ENCODE assay signal across 11 mouse cellular contexts in the genomic region with DNA sequence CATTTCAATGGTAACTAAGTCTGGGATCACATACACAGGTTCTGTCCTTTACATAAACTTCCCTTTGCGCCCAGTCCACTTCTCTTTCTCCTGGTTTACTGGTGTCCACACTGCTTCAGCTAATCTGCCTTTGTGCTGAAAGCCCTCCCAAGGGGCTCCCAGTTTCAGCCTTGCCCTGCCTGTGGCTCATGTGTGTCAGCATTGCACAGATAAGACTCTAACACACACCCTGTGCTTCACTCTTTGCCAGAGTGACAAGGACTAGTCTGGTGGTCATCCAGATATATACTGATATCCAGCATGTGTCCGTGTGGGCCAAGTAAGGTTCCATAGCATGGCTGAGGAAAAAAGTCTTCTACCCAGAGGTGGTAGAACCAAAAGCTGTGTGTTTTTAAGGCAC. TPM values are rescaled to one million over a fixed set of nuclear protein-coding genes. Genes with fewer than 3 reads are reported as not detected.
DNase-seq lines count a peak whose midpoint lies in the region; ATAC-seq lines count a peak whose summit lies in the region.
"Had no signal": no experiment of that assay in that cellular context is flagged by ENCODE, and none has a peak within 500 bp of the region (broad histone marks: within the 10 kb centered on the region; RNA-seq: fewer than 3 reads in every experiment).

No protein-coding gene starts in this region.

- H3K36me3 ChIP-seq in heart, embryonic 10.5 days = no peaks in the 10 kb centered on the region
- no peaks in the 10 kb centered on the region for H3K36me3 ChIP-seq in liver, embryonic 12.5 days
- H3K36me3 ChIP-seq: limb, embryonic 13.5 days had no signal

- no peak overlapping the region for H3K4me3 ChIP-seq in heart, embryonic 10.5 days
- no peak overlapping the region for H3K4me3 ChIP-seq in liver, embryonic 12.5 days
- H3K4me3 ChIP-seq: limb, embryonic 13.5 days had no signal

- peak; percentile 88 for ATAC-seq in liver, embryonic 12.5 days

- DNase-seq in heart, embryonic 10.5 days (ENCODE audit: low spot score) = peak; percentile 80
- DNase-seq in heart, adult 9 months (ENCODE audit: low spot score in 2 of 2) = no peak
- peak; percentile 23 for DNase-seq in thymus, postnatal 0 days (ENCODE audit: low spot score)
- DNase-seq in thymus, adult 18-20 months = no peak
- DNase-seq in yolk sac, embryonic 10.5 days (ENCODE audit: low spot score) = peak; percentile 12
- DNase-seq in right cerebral cortex, postnatal 25 days = no peak
- DNase-seq in frontal cortex, postnatal 14 days (ENCODE audit: low spot score in 2 of 2) = no peak

- H3K27ac ChIP-seq in heart, embryonic 10.5 days = peak overlapping the region; percentile 89
- H3K27ac ChIP-seq in liver, embryonic 12.5 days = peak overlapping the region; percentile 83

- WGBS in heart, embryonic 10.5 days = 29% methylated on average over 2 of the region's 2 CpGs
- 16% methylated on average over 2 of the region's 2 CpGs for WGBS in liver, embryonic 12.5 days (ENCODE audit: insufficient replicate concordance)

- no peaks in the 10 kb centered on the region for H3K9me3 ChIP-seq in heart, embryonic 10.5 days
- no peaks in the 10 kb centered on the region for H3K9me3 ChIP-seq in liver, embryonic 12.5 days (replicated peaks)
- H3K9me3 ChIP-seq: limb, embryonic 13.5 days had no signal

- peak overlapping the region; percentile 29; the same call in 1 of the 2 replicates for H3K9ac ChIP-seq in liver, embryonic 12.5 days
- H3K9ac ChIP-seq: limb, embryonic 13.5 days had no signal

- peaks cover 42% of the 10 kb centered on the region for H3K4me1 ChIP-seq in heart, embryonic 10.5 days
- H3K4me1 ChIP-seq in liver, embryonic 12.5 days = peaks cover 42% of the 10 kb centered on the region

- no peaks in the 10 kb centered on the region for H3K27me3 ChIP-seq in heart, embryonic 10.5 days (ENCODE audit: insufficient read depth, poor library complexity, severe bottlenecking)
- H3K27me3 ChIP-seq in liver, embryonic 12.5 days (replicated peaks) = no peaks in the 10 kb centered on the region
- H3K27me3 ChIP-seq: CH12.LX; limb, embryonic 13.5 days had no signal

- H3K4me2 ChIP-seq in liver, embryonic 12.5 days = peak overlapping the region; percentile 61
- H3K4me2 ChIP-seq: limb, embryonic 13.5 days had no signal

RNA-seq across cellular contexts. Expression of a gene that starts 14.7 kb away (rescaled TPM):
- 0.73 and 1.4 TPM in 2 replicates for polyA plus RNA-seq in heart, embryonic 10.5 days (2016; fragmentation: Nextera tagmentation; extraction: Ambion mirVana)
- 0.12 and 0.31 TPM in 2 replicates for polyA plus RNA-seq in thymus, postnatal 0 days (2015; fragmentation: Nextera tagmentation; extraction: Ambion mirVana)
- 0.12 TPM in 2 replicates for polyA plus RNA-seq in liver, embryonic 12.5 days (2016; fragmentation: Nextera tagmentation; extraction: Ambion mirVana)
- polyA plus RNA-seq: activated CD4-positive, CD25-positive, alpha-beta regulatory T cell, adult 4 months had no signal

Comparison
In these comparisons a context has a peak if more than half of its experiments do, and no peak if none do; other contexts are left out.
1. DNase-seq: peak in heart, embryonic 10.5 days (single experiment), thymus, postnatal 0 days (single experiment) and yolk sac, embryonic 10.5 days (single experiment); none in heart, adult 9 months (0 of 2), thymus, adult 18-20 months (0 of 2), right cerebral cortex, postnatal 25 days (single experiment) and frontal cortex, postnatal 14 days (0 of 2).